8 mouse cellular contexts compared by ENCODE assay signal in genomic region chr12:103325156-103325857, GRCm38 (mm10). TPM values are rescaled to one million over a fixed set of nuclear protein-coding genes. Genes with fewer than 3 reads are reported as not detected.
A peak's percentile ranks its signal among the peaks of the same experiment; 100 is the strongest.
DNase-seq lines count a peak whose midpoint lies in the region; ATAC-seq and TF ChIP-seq lines count a peak whose summit lies in the region.

No protein-coding gene starts in this region.

- H3K27ac ChIP-seq in intestine, postnatal 0 days (ENCODE audit: low read depth, low read length) = no peak overlapping the region
- H3K27ac ChIP-seq in midbrain, embryonic 11.5 days (ENCODE audit: low read depth, low read length) = no peak overlapping the region

- no peak overlapping the region for H3K9ac ChIP-seq in intestine, postnatal 0 days (ENCODE audit: low read depth, low read length)
- H3K9ac ChIP-seq in midbrain, embryonic 11.5 days (ENCODE audit: low read length) = peak overlapping the region; percentile 54

- H3K4me3 ChIP-seq in intestine, postnatal 0 days (ENCODE audit: low read depth, low read length) = peak overlapping the region; percentile 20
- H3K4me3 ChIP-seq in midbrain, embryonic 11.5 days (ENCODE audit: low read depth, low read length) = peak overlapping the region; percentile 28

- H3K4me1 ChIP-seq in intestine, postnatal 0 days (replicated peaks; ENCODE audit: control insufficient read depth, insufficient read depth, low read length) = no peaks in the 10 kb centered on the region
- H3K4me1 ChIP-seq in midbrain, embryonic 11.5 days (ENCODE audit: control insufficient read depth, insufficient read depth, low read length) = 0 out of 2 replicates have a peak, but pooled peaks cover 4% of the 10 kb centered on the region

- H3K27me3 ChIP-seq in intestine, postnatal 0 days (replicated peaks; ENCODE audit: control insufficient read depth, insufficient read depth, low read length) = peaks cover 23% of the 10 kb centered on the region
- H3K27me3 ChIP-seq in midbrain, embryonic 11.5 days (ENCODE audit: control insufficient read depth, insufficient read depth, low read length) = peaks cover 15% of the 10 kb centered on the region

- H3K36me3 ChIP-seq in intestine, postnatal 0 days (ENCODE audit: control insufficient read depth, insufficient read depth) = no peaks in the 10 kb centered on the region
- H3K36me3 ChIP-seq in midbrain, embryonic 11.5 days (ENCODE audit: control insufficient read depth, insufficient read depth, low read length) = no peaks in the 10 kb centered on the region

- H3K9me3 ChIP-seq in intestine, postnatal 0 days (ENCODE audit: control insufficient read depth) = no peaks in the 10 kb centered on the region
- no peaks in the 10 kb centered on the region for H3K9me3 ChIP-seq in midbrain, embryonic 11.5 days (ENCODE audit: control insufficient read depth, low read length)

- ATAC-seq in granulocyte monocyte progenitor cell, adult 5-6 weeks (replicated peaks; ENCODE audit: poor library complexity, severe bottlenecking) = peak; percentile 90
- peak; percentile 90 for ATAC-seq in intestine, postnatal 0 days
- ATAC-seq in midbrain, embryonic 11.5 days (ENCODE audit: low FRiP score) = peak; percentile 96

- TF ChIP-seq CTCF in intestine, postnatal 0 days (IDR thresholded peaks at IDR 0.05; ENCODE audit: low read depth) = peak; percentile 94

- WGBS in intestine, postnatal 0 days = 9% methylated on average over 60 of the region's 60 CpGs
- WGBS in midbrain, embryonic 11.5 days = 9% methylated on average over 60 of the region's 60 CpGs

- peak overlapping the region; percentile 52 for H3K4me2 ChIP-seq in intestine, postnatal 0 days (replicated peaks; ENCODE audit: low read depth)
- peak overlapping the region; percentile 55 for H3K4me2 ChIP-seq in midbrain, embryonic 11.5 days

- intact Hi-C loops in left cerebral cortex, postnatal 36 days (cut with DNase I) = no loop called here

- peak; percentile 82 for DNase-seq in adrenal gland, adult 8-10 months
- DNase-seq in embryo, embryonic 9.5 days (ENCODE audit: extremely low spot score) = peak; percentile 95
- DNase-seq in left cerebral cortex, postnatal 36 days (ENCODE audit: low spot score in 2 of 2) = peak; percentile 82 to 86
- peak; percentile 100 for DNase-seq in midbrain, embryonic 11.5 days (ENCODE audit: low spot score, missing footprints)
- peak; percentile 85 for DNase-seq in skeletal muscle tissue, adult 2 months (ENCODE audit: low read depth, low spot score)
- no peak for DNase-seq in adipocyte (ENCODE audit: low spot score)

RNA-seq across cellular contexts. Expression of gene Fam181a, which starts 14.5 kb away (rescaled TPM):
- not detected for total RNA-seq in adrenal gland, adult 8-10 months (2022)
- total RNA-seq in granulocyte monocyte progenitor cell, adult 5-6 weeks (2014; fragmentation: Nextera tagmentation) = not detected in 2 replicates
- not detected in 2 replicates for total RNA-seq in granulocyte monocyte progenitor cell, adult 5-6 weeks (2017)
- not detected in 2 replicates for polyA plus RNA-seq in intestine, postnatal 0 days (2015; fragmentation: Nextera tagmentation; extraction: Ambion mirVana)
- 1 to 10 TPM; 1.6 to 2.5 TPM for total RNA-seq in left cerebral cortex, postnatal 36 days (2021)
- 47.3 and 57.7 TPM in 2 replicates for polyA plus RNA-seq in midbrain, embryonic 11.5 days (2014; fragmentation: Nextera tagmentation; extraction: Ambion mirVana)

RNA-seq across cellular contexts. Expression of gene Asb2, which starts 30.5 kb away (rescaled TPM):
- total RNA-seq in adrenal gland, adult 8-10 months (2022) = 1 to 10 TPM in 1 of 4 experiments, under 1 TPM in 3; 0.74 to 1.5 (median 0.83) TPM
- not detected in 2 replicates for total RNA-seq in granulocyte monocyte progenitor cell, adult 5-6 weeks (2014; fragmentation: Nextera tagmentation)
- total RNA-seq in granulocyte monocyte progenitor cell, adult 5-6 weeks (2017) = 0.41 TPM in 1 of 2 replicates, not detected in the other
- 15.1 and 18.5 TPM in 2 replicates for polyA plus RNA-seq in intestine, postnatal 0 days (2015; fragmentation: Nextera tagmentation; extraction: Ambion mirVana)
- total RNA-seq in left cerebral cortex, postnatal 36 days (2021) = 1 to 10 TPM; 2.8 to 4.0 TPM
- 0.58 and 0.77 TPM in 2 replicates for polyA plus RNA-seq in midbrain, embryonic 11.5 days (2014; fragmentation: Nextera tagmentation; extraction: Ambion mirVana)
